Mouse (Mus musculus) retina, postnatal 7 days (tissue): ENCODE measurements around the gene Cdk8.

Experiments used
- DNase-seq: peaks from one replicate; pipeline ENCODE4 v3.0.0-alpha.2; 2012; ENCODE audit warnings: low read depth, low spot score

Cdk8 gene

GRCm38 (mm10) chr5:146318461-146318860, 87.4 kb downstream of the Cdk8 start:
- no peak for DNase-seq

- DNase-seq: no peak
Observed at GRCm38 (mm10) chr5:146328941-146329340, 97.9 kb downstream of the Cdk8 start.

GRCm38 (mm10) chr5:146329541-146329940, 98.5 kb downstream of the Cdk8 start:
- no peak for DNase-seq

- peak; percentile 67 for DNase-seq
Observed at GRCm38 (mm10) chr5:146330031-146330764, 99.2 kb downstream of the Cdk8 start.

- no peak for DNase-seq
Observed at GRCm38 (mm10) chr5:146330765-146331115, 99.7 kb downstream of the Cdk8 start.

- no peak for DNase-seq
Observed at GRCm38 (mm10) chr5:146331131-146331530, 100.1 kb downstream of the Cdk8 start.

- no peak for DNase-seq
Observed at GRCm38 (mm10) chr5:146332541-146332940, 101.5 kb downstream of the Cdk8 start.

GRCm38 (mm10) chr5:146334410-146334809, 103.4 kb downstream of the Cdk8 start:
- DNase-seq: no peak

GRCm38 (mm10) chr5:146338064-146338463, 107.0 kb downstream of the Cdk8 start:
- DNase-seq: no peak

- no peak for DNase-seq
Observed at GRCm38 (mm10) chr5:146340037-146340436, 109.0 kb downstream of the Cdk8 start.

- no peak for DNase-seq
Observed at GRCm38 (mm10) chr5:146344911-146345686, 114.1 kb downstream of the Cdk8 start.

- no peak for DNase-seq
Observed at GRCm38 (mm10) chr5:146347081-146347480, 116.1 kb downstream of the Cdk8 start.

- no peak for DNase-seq
Observed at GRCm38 (mm10) chr5:146349183-146349582, 118.2 kb downstream of the Cdk8 start.

- DNase-seq: no peak
Observed at GRCm38 (mm10) chr5:146350784-146351183, 119.8 kb downstream of the Cdk8 start.

- DNase-seq: no peak
Observed at GRCm38 (mm10) chr5:146352006-146352405, 121.0 kb downstream of the Cdk8 start.
